Mouse (Mus musculus): ENCODE results near the gene Pxylp1.
A peak's percentile ranks its signal among the peaks of the same experiment; 100 is the strongest.

The Pxylp1 gene

DNA sequence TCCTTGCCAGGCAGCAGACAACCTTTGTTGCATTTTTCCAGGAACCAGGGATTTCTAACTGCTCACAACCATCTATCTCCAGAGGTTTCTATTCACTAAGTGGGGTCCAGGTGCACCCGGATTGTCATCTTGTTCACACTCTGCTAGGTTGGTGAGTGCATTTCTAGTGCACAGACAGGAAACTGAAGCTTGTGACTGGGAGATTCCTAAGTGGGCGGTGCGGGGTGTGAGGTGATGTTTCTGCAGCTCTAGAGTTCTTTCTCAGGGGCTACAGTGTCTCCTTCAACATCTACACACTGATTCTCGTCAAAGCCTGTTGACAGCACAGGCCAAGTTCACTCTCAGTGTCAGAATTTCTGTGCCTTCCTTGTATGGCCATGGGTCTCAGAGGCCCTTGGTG is 34.6 kb downstream of the Pxylp1 start:
- DNase-seq: no peak

DNA sequence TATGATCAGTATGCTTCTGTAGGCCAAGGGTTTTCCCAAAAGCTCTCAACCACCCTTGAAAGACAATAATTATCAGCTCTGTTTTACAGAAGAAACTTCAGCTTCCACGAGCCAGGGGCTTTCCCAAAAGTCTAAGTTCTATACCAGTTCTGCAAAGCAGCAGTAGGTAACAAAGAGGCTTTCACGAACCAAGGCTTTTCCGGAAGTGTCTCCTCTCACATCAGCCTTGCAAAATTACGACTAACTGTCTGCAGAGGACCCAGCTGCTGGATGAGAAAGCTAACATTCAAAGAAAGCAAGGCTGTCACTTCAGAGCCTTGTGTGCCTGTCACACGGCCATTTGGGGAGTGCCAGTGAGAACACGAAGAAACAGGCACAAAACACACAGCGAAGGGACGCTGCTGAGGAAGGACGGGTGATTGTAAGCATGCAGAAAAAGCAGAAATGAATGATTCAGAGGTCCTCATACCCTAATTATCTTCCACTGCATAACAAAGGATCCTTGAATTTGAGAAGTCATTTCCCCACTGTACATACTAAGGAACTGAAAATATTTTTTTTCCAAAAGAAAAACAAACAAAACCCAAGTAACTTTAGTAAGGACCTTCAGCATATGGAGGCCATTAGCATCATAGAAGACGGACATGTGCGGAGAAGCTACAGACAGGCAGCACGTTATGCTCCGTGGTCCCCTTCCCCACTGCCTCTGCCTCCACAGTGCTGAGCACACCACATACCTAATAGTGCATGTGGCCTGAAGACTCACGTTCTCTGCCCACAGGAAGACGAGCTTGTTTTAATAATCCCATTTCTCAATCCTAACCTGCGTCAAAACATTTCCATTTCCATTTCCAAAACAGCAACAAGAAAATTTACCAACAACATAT is 38.9 kb downstream of the Pxylp1 start:
- DNase-seq: no peak

DNA sequence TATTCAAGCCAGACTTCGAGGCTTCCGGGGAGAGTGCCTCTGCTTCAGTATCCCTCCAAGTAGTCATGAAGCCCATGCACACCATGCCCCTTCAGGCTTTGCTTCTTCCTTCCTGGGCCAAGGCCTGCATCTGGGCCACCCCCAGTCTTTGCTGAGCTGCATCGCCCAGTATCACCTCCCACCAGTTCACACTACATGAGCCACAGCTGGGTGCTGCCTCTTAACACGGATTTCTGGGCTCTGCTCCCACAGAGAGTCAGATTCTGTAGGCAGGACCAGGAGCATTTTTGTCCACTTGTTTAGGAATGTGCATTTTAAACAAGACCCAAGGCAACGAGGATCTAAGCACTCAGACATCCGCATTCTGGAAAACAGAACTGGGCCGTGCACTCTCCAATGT is 40.8 kb downstream of the Pxylp1 start:
- DNase-seq: no peak

DNA sequence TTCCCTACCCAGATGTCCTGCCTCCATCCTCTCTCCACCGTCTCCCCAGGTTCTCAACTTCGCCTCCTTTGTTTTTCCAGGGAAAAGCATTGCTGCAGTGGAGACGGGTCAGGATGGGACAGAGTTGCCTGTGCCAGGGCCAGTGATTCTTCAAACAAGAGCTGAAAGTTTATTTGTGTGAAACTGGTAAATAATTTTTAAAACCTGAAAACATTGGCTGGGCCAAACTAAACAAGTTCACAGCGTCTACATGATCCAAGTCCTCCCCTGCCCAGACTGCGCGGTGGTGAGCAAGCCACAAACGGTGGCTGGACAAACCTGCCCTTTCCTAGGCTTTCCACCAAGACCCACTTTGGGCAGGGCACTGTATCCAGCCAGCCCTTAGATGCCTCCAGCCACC is 41.4 kb downstream of the Pxylp1 start:
- no peak for DNase-seq

DNA sequence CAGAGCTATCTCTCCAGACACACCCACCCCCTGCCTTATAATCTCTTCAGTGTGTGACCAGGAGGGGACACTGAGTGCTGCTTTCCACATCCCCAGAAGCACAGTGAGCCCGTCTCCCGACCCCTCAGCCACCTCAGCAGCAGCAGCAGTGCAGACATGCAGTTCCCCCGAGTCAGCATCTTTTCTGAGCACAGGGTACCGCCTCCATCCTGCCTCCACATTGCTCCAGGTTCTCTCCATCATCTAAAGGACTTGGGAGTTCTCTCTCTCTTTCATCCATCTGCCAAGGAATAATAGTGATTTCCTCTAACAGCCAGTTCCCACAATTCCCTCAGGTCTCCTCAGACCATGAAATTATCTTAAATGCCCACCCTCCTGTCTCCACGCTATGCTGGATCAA is 43.5 kb downstream of the Pxylp1 start:
- no peak for DNase-seq

DNA sequence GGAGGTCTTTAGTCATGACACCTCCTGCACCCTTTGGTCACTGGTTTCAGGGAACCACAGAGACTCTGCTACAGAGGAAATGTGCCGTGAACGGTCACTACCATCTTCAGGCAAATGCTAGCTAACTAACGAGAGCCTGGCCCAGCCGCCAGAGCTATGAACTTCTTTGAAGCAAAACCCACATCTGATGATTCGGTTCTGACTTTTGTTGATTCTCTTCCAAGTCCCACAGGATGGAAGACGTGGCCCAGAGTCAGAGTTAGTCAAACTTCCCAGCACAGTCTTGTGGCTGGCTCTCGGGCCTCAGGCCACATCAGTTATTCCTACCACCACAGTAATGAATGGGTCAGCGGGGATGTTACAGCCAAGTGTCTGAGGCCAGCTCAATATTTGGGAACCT is 46.1 kb downstream of the Pxylp1 start:
- DNase-seq: no peak

DNA sequence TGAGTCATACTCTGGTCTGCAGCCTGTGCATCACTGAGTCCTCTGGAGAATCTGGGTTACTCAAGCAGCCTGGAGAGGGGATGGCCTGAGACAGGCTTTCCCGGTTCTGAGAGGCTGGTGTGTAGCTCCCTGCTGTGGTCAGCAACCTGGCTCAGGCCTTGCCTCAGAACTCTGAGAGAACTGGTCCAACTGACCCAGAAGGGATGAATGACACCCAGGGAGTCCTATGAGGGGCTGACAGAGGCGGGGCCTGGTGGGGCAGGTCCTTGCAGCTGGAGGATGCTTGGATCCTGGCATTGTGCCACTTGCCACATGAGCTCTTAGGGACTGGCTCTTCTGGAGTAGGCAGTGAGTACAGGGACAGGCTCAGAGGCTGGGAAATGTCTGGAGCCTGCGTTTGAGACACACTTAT is 47.7 kb downstream of the Pxylp1 start:
- DNase-seq: no peak

DNA sequence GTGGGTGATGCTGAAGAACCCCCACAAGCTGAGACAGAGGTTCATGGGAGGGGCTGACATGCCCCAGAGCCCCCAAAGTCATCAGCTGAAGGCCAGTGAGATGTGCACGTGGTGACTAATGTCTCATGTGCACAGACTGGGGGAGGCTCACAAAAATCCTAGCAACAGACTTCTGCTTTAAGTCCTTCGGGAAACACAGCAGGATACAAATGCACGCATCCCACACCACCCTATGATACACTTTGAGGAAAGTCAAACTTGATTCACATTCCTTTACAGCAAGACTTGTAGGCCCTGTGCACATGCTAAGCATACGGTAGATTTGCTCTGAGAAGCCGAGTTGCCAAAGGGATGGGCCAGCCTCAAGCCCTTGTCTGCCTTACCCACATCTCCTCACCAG is 53.1 kb downstream of the Pxylp1 start:
- DNase-seq: no peak

DNA sequence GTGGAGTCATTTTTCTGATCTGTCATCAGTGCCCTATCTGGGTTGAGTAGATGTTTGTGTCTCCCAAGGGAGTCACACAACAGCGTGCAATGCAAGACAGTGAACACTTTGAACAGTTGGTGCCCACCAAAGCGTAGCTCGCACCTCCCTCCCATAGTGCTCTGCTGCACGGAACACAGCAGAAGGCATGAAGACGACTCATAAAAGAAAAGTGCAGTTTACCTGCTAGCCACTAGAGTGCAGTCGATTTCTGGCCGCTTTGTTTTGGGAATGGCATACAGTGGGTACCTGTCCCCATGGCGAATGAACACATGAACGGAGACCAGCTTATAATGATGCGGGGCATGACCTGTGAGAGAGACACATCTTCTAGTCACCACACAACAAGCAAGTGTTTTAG is 53.6 kb downstream of the Pxylp1 start:
- DNase-seq: peak in 1 of 2 experiments; percentile 15

DNA sequence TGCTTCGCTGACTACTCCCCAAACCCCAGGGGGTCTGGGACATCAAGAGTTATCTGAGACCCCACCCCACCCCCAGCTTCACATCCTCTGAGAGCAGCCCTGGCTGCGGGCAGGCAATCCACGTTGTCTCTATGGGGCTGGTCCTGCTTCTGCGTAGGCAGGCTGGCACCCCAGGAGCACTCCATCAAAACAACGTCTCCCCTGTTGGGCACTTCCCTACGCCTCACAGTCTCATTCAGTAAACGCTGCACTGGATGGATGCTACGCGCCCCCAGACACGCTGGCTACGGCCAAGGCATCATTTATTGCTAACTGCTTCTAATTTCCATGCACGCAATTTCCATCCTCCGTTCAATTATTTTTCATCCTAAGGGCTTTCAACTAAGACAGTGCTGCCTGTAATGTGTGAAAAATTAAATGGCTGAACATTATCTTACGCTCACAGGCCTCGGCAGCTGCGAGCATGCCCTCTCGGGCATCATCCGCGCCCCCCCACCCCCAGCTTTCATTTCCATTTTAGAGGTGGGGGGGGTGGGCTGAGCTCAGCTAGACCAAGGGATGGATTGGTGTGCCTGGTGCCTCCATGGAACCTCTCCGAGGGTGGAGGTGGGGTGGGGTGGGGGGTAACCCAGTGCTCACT is 54.6 kb downstream of the Pxylp1 start:
- DNase-seq: no peak

DNA sequence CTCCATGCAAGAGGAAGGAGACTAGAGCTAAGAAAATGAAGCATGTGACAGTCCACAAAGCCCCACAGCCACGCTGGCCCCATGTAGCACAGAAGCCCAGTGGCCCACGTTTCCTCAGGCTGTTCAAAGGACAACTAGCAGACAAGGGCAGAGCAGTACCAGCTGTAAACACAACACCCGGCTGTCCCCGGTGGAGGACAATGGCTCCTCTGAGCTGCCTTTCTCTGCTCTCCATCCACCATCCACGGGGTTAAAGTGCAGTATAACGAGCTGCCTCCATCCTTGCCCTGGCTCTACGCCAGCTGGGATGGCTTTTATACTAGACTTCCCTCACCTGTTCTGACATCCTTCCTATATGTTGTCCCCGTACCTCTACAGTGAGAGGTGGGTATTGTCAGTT is 55.5 kb downstream of the Pxylp1 start:
- no peak for DNase-seq

DNA sequence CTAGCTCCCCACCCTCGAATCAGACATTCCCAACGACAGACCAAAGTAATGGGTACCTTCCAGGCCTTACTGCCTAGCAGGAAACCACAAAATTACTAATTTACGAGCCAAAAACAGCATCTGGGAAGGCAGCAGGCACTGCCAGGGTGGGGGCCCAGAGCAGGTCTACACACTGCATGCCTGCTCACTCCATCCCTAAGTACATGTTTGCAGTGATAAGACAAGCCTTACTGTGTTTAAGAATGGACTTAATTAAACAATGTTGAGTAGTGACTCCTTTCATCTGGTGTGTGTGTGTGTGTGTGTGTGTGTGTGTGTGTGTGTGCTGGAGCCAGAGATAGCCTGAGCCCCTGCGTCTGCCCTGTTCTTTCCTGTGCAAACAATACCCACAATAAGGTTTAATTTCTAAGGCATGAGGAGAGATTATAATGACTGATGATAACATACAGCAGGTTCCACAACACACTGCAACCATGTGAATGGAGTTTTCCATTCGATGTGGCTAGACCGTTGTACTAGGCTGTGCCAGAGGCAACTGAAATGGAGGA is 57.0 kb downstream of the Pxylp1 start:
- no peak for DNase-seq

DNA sequence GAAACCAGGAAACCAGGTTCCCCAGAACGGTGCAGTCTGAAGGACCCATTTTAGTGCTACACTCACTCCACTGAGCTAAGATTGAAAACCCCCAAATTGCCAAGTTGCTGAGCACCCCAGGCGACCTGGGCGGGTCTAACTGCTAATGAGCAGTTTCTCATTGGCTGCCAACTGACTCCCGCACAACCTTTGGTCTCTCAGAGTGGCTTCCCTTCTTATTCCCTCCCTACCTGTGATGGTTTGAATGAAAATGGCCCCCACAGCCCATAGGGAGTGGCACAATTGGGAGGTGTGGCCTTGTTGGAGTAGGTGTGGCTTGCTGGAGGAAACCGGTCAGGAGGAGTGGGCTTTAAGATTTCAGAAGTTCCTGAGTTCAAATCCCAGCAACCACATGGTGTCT is 58.9 kb downstream of the Pxylp1 start:
- DNase-seq: no peak

DNA sequence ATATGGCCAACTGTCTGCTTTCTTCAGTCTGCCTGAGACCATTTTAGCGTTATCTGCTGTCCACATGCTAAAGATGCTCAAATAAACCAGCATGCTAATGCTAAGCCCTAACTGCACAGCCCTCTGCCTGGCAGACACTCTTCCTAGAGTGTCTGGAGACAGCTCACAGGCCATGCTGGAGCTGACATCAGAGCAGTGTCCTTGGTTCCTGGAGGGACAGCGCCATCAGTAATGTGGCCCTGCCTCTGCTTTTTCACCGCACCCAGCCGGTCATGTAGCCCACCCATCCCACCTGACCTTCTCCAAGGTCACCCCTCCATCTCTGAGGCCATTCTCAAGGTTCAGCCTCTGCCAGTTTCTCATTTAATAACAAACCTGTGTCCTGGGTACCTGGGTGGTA is 60.0 kb downstream of the Pxylp1 start:
- no peak for DNase-seq

DNA sequence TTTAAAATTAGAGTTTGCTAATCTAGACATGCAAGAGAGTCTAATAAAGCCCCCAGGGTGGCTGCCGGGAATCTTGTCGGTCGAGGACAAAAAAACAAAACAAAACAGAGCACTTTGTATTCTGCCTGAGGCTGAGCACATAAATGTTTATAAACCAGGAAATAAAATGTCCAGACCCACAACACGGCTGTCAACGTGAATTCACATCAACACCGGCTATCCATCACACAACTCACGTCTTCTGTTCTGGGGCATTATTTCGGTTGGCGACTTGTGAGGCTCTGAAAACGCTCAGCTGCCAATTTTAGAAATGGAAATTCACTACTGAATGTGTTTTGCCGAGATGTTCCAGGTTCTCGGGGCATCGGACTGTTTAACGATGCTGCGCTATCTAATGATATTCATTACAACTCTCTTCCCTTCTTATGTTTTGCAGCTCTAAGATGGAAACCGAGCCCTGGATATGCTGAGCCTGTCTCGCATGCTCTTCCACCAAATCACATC is 61.6 kb downstream of the Pxylp1 start:
- no peak for DNase-seq

DNA sequence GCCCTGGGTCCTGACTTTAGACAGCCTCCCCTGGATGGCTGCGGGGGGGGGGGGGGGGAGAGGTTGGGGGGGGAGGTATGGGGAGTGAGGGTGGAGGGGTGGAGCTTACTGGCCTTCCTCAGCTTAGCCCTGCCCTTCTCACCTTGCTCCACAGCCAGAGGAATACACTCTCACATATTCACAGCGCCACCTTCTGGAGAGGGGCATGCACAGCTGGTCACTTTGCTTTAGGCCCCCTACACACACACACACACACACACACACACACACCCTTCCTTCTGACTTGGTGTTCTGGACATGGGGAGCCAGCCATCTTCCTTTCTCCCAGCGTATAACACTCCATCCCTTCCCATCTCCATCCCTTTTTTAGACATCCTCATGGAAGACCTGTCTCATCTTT is 62.8 kb downstream of the Pxylp1 start:
- no peak for DNase-seq

DNA sequence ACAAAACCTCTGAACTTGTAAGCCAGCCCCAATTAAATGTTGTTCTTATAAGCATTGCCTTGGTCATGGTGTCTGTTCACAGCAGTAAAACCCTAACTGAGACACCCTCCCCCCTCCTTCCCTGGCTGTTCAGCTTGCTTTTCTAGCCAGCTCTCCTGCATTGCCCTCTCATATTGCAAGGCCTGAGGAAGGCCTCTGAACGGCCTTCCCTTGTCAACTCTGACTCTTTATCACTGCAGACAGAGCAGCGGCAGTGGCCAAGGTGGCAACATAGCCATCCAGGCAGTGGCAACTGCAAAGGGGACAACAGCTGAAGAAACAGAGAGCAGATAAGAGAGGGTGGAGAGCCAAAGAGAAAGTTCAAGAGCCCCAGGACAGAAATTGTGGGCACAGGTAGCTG is 64.4 kb downstream of the Pxylp1 start:
- no peak for DNase-seq

DNA sequence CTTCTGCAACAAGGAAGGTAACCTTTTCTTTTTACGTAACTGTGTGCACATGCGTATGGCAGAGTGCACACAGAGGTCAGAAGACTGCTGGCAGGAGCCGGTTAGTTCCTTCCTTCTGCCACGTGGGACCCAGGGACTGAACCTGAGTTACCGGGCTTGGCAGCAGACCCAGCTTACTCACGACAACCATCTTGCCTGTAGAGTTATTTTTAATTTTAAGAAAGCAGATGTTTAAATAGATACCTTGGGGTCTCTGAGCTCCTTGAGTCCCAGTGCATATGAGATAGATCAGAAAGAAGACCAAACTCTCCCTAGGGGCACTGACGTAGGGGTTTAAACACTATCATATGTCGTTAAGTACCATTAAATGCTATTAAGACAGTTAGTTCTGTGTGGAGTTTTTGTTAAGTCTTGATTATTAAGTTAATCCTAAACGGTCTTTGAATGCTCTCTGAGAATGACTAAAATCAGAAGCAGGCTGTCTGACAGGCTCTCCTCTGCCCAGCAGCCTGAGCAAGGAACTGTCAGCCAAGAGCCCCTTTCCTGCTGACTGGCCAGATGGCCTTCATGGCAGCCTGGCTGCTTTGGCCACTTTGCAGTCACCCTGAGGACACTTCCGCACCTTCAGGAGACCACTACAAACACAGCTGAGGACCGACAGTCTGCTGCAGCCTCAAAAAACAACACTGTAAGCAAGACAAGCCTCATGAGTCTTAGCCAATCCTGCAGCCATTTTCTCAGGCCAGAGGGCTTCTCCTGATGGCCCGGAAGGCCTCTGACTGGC is 65.3 kb downstream of the Pxylp1 start:
- no peak for DNase-seq

DNA sequence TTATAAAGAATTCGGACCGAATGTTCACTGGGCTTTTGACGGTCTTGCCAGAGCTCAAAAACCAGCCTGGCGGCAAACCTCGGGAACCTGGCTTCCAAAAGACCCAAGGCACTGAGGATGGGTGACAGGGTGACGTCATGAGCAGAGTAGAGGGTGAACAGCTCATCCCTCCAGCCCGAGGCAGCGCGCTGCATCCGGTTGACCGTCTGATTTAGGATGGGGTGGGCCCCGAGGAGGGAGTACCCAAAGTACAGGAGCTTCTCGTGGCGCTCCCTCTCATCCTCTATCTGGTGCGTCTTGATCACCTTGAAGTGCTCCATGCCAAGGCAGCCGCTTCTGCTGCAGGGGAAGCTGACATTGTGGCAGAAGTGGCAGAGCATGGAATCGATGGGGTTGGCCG is 67.6 kb downstream of the Pxylp1 start:
- no peak for DNase-seq

DNA sequence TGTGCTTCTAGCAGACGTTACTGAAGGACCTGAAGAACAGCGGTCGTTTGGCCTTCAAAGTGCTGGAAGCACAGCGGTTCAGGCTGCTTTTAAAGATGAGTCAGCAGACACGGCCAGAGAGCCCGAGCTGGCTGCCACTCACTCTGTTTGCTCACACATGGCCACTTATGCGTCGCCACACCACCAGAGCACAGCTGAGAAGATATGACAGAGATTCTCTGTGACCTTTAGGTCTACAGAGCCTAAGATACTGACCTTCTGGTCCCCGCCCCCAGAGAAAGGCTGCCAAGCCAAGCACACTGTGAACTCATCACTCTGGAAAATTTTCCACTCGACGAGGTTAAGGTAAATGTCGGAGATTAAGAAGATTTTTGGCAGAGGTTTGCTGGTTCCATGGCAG is 68.4 kb downstream of the Pxylp1 start:
- DNase-seq: no peak

DNA sequence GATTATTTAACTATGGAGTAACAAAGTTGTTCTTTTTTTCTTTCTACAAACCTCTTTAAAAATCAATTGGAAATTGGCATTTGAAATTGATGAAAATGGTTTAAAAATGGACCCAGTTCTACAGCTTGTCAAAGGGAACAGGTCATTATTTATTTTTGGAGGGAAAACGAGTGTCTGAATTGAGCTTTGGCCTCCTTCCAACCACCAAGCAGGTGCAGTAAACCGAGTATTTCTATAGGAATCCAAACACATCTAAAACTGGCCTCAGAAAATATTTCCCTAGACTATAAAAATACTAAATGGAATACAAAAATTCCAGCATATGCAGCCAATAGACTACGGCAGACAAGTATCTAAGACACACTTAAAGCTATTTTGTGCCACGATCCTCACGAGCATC is 68.9 kb downstream of the Pxylp1 start:
- DNase-seq: no peak

DNA sequence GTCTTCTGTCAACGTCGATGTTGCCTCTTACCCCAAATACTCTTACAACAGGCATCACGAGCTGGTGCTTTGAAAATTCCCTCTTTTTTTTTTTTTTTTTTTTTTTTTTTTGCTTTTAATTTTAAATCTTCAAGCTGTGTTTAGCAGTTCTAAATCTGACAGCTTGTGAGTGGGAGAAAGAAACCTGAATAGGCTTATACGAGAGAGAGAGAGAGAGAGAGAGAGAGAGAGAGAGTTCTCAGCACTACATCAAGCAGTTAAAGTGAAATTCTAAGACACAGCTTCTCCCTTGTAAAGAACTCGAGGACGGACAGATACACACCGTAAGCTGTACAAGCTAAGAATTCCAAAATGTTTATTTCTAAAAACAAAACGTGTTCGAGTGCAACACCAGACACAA is 69.5 kb downstream of the Pxylp1 start:
- no peak for DNase-seq

DNA sequence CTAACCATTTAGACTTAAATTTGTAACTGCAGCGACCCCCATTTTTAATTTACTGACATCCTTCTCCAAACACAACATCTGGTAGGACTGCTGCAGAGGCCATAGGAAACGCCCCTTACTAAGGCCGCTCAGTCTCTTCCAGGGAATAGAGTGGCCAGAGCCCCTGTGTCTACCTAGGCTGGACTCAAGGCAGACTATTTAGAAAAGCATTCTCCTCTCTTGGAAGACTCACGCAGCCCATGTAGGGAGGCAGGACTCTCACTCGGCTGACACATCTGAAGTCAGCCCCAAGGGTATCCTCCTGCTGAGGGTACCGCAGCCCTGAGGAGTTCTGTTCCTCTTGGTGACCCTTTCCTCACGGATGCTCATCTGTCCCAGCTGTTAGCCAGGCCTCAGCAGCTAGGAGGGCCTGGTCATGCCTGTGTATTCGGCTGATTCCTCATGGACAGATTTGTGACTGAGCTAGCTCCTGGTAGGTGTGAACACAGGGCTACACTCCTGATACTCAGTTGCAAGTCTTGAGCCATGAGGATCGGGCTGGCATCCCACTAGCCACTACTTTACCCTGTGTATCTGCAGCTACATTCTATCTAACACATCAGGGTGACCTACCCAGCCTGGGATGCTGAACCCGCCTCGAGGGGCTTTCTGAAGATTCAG is 73.5 kb downstream of the Pxylp1 start:
- no peak for DNase-seq

All from thymus, postnatal 36 days (tissue).